Mouse (Mus musculus) cerebellum, adult 9-11 months (tissue): ENCODE measurements around the gene Gm5431.
A peak's percentile ranks its signal among the peaks of the same experiment; 100 is the strongest.
"Not testable (repeated sequence)": the region's sequence is repeated elsewhere in the genome, so short reads cannot be mapped to it uniquely, and the experiment has no call there.

Experiments
- DNase-seq: peaks from one replicate; pipeline ENCODE4 v3.0.0; 2022

Gm5431 gene

DNA sequence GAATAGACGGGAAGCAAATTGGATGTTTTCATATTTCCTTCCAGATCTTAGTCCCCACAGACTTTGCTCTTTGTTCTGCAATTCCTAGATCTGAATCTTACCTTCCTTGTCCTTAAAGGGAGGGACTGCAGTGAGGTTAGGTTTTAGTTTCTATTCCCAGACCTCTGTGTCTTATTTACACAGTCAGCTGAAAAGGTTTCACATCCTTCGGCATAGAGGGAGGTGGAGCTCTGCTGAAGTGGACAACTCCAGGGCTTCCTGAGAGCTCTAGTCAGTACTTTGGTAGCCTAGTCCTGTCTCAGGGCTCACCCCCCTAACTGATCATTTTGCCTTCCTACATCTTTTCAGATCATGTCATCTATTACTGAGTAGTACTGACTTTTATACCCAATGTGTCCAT lies at the start of gene Gm5431:
Gene Gm5431, minus strand, starts transcription at position 194 of the 400 bp plus-strand sequence.
- DNase-seq = no peak

DNA sequence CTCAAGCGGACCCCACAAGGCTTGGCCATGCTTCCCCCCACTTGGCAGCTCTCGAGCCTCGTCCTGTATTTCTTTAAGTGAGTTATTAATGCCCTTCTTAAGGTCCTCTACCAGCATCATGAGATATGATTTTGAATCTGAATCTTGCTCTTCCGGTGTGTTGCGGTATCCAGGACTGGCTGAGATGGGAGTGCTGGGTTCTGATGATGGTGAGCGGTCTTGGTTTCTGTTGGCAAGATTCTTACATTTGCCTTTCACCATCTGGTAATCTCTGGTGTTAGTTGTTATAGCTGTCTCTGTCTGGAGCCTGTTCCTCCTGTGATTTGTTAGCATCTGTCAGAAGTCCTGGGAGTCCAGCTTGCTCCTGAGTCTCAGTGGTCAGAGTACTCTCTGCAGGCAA lies 44.1 kb upstream of the Gm5431 start, which contains the start of gene Psme2b:
Gene Psme2b, minus strand, starts transcription at position 101 of the 400 bp plus-strand sequence.
- not testable (repeated sequence) for DNase-seq

DNA sequence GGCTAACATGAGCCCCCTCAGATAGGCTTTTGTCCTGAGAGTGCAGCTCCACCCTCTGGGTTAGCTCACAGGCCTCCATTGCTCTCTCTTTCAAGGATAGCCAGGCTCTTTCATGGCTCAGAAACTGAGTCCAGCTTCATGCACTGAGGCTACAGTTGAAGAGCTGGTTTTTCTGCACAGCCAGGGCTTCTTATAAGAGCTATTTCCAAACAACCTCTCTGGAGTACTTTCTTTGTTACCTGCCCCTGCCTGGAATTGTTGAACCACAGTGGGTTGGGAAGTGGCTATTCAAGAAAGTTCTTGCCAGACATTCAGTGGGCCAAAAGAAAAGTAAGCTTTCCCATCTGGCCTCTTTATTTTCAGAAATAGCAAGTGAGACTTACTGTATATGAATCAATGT lies 37.3 kb upstream of the Gm5431 start:
- not testable (repeated sequence) for DNase-seq

DNA sequence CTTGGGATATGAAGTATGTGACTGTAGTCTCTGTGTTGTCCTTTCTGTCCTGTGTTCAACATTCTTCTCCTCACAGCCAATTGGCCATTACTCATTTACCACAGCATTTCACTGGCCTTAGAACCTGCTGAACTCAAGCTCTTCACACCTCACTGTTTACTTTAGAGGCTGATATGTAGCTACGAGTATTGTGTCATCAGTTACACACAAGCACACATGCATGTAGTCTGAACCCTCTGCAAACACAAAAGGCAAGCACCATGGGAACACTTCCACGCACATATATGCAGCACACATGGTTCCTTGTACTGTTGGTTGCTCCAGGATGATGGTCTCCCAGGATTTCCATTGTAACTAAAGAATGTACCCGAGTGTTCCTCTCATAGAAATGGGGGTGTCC lies 33.3 kb upstream of the Gm5431 start:
- DNase-seq = not testable (repeated sequence)

DNA sequence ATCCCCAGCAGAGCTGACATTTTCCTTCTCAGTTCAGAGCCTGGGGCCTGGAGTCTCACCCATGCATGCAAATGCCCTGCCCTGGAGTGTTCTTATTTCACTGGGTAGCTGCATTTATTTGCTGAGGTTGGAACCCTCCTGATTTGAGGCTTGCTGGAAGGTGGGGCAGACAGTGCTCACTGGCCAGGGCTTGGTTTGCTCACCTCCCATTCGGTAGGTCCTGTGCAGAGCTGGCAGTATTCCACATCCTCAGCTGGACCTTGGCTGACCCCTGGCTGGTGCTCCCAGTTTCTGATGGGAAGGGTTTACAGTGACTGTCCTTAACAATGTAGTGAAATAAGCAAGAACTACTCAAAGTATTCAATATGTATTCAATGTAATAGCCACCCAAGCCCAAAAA lies 31.9 kb upstream of the Gm5431 start:
- not testable (repeated sequence) for DNase-seq

DNA sequence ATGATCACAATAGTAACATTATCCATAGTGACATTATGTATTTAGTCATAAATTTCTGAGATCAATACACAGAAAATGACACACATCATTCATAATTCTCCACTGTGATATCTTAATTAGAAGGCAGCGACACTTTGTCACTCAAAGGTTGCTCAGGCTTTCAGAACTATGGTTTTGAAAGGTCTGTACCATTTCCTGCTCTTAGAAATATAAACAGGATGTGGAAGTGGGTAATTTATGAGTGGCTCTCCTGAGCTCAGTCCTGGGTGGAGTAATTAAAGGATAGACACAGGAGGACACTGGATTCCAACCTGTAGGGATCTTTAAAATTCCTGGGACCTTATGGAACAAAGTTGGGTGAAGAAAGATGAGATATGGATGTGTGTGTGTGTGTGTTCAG lies 31.4 kb upstream of the Gm5431 start:
- DNase-seq = not testable (repeated sequence)

DNA sequence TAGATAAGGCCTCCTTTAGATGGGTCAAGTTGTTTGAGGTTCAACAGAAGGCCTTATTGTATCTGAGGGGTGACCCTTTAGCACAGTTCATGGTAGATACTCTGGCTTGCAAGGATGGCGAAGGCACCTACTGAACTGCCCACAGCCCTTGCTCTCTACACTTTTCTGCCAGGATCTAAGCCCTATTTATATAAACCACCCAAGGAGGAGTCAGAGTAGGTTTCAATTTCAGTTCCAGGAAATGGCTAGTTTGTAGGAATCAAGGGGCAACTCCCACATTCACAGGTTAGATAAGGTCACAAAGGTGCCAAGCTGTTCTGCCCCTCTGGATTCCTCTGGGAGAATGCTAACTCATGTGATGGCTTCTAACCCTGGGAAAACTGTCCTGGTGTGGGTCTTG lies 26.1 kb upstream of the Gm5431 start:
- not testable (repeated sequence) for DNase-seq

DNA sequence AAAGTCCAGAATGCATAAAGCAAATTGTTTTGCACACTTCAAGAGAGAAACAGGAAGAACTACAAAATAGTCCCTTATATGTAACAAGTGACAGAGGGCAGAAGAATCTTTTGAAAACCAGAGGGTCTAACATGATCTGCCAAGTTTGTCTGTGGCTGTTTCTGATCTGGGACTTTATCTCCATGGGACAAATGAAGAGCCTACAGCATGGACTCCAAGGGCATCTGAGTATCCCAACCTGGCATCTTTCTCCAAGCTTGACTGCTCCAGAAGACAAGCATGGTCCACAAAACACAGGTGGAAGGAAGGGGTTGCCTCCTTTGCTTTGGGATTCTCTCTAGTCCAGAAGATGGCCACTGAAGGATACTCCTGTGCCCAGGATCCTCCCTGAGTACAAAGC lies 24.4 kb upstream of the Gm5431 start:
- DNase-seq = not testable (repeated sequence)

DNA sequence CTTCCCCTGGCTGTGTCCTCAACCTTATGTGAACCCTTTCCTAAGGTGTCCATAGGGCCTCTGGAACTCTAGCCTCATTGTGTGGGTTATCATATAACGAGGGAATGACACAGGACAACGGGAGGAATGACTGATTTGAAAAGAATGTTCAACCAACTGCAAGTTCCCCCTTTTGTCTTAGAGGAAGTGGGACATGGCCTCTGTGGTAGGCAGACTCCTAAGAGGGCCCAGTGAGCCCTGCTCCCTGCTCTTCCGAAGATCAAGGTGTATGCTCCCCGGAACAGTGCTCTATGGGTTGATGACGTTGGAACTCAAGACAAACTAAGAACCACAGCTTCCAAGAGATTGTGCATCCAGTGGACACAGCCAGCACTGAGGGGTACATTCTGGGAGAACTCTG lies 21.8 kb upstream of the Gm5431 start:
- not testable (repeated sequence) for DNase-seq

DNA sequence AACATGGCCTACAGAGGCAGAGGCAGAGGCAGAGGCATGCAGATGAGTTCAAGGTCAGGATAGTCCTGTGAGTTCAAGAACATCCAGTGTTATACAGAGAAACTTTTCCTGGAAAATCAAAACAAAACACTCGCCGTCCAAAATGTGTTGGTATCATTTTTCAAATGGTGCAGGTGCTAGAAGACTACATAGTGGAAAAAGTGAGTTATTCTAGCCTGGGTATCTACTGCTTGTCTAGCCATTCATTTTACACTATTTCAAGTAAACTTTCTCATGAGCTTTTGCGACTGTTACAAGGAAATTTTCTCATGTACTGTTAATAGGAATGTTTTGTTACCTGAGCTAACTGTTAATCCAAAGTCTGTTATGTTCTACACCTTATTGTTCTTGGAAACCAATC lies 16.4 kb upstream of the Gm5431 start:
- no peak for DNase-seq

DNA sequence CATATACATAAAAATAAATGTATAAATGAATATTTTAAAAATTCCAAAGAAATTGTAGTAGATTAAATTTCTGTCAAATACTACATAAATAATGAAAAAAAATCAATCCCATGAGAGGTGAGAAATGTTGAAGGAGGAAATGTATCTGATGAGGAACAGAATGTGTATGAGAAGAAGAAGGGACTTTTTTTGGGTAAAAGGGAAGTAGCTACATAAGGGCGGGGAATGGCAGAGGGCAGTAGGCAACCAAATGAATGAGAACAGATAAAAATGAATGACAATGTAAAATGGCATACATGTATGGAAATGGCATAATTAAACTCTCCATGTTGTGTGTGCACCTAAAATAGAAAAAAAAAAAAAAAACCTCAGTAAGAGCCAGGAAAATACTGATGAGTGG lies 11.6 kb upstream of the Gm5431 start:
- no peak for DNase-seq

DNA sequence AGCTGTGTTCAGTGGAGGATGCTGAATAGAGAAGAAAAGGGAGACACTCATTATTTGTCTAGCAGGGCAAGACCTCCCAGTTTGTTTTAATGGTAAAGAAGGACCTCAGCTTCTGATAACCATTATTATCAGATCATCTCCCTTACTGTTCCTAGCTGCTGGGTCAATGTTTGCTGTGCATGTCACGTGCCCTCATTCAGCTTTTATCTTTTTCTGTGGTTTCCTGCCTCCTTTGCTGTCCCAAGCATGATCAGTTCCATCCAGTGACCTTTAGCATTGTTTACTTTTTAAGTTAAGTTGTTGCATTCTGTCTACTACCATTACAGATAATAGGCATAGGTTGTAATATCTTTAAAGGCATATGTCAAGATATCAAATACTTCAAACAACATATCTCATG lies 6.4 kb upstream of the Gm5431 start:
- DNase-seq = no peak

DNA sequence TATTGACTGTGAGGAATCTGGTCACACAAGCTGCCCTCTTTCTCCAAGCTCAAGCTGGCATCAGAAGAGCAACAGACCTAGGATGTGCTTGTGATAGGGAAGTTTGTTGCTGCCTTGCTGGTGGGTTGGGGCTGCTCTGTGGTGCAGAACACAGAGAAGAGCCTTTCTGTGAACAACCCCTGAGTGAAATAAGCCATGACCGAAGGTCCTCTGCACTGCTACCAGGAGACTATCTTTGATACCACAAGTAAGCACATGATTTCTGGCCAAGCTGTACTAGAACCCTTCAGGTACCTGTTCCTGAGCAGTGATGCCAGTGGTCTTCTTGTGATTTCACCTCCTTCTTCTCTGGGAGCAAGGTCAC lies 465 bp downstream of the Gm5431 start:
- DNase-seq = not testable (repeated sequence)

DNA sequence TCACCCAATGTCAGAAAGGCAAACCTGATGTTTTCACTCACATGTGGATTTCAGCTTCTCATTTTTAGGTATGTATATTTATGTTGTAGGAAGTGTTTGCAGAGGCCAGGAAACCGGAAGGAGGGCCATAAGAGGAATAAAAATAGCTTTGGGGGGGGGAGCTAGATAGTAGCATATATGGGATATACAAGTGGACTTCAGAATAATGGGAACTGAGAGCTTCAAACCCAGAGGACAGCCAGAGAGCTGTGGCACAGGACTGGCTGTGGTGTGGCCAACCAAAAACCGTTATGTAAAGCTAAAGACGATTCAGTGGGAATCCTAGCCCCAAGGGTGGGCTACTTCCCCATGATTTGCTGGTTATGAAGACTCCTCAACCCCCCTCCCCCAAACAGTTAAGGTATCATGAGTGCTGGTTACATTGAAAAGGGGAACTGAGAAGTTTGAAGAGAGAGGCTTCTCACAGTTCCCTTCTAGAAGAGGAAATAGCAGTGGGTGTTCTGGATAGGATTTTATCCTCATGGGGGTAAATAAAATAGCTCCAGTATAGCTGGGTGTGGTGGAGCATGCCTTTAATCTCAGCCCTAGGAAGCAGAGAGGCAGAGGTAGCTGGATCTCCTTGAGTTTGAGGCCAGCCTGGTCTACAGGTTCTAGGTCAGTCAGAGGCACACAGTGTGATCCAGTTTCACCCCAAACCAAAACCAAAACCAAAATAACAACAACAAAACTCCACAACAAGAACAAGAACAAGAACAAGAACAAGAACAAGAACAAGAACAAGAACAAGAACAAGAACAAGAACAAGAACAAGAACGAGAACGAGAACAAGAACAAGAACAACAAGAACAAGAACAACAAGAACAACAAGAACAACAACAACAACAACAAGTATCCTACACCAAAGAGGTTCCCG lies 1.1 kb downstream of the Gm5431 start:
- DNase-seq = not testable (repeated sequence)

DNA sequence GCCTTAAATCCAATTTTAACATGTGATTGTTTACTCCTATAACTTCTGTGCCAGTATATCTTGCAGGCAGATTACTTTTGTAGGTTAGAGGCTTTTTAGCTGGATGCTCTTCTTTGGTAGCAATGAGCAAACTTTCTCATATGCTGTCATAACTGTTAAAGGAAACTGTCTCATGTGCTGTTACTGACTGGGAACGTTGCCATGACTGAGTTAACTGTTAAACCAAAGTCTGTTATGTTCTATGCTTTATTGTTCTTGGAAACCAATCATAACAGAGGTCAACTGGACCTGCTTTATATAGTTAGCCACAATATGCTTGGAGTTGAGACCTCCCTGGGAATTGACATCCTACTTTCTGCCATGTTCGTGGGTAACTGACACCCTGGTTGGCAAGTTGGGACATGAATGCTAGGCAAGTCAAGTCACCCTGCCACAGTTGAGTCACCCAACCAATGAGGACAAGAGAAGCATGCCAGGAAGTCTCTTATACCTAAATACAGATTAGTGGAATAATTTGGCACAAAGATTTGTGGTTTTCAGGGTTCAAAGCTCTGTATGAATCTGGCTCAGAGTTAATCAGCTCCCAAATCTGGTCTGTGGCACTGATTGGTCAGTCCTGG lies 3.1 kb downstream of the Gm5431 start:
- no peak for DNase-seq

DNA sequence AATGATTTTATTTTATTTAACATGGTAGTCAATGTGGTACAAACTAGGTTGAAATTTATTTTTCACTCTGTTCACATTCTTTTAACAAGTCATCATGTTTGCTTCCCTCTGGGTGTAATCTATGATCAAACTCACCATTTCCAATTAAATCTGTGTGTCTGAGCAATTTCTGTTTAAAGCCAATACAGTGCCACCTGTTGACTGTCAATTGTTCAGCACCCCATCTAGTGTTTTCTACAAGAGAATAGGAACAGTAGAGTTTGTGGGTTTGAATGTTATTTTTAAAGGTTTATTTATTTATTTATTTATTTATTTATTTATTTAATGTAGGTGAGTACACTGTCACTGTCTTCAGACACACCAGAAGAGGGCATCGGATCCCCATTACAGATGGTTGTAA lies 25.3 kb downstream of the Gm5431 start:
- no peak for DNase-seq

DNA sequence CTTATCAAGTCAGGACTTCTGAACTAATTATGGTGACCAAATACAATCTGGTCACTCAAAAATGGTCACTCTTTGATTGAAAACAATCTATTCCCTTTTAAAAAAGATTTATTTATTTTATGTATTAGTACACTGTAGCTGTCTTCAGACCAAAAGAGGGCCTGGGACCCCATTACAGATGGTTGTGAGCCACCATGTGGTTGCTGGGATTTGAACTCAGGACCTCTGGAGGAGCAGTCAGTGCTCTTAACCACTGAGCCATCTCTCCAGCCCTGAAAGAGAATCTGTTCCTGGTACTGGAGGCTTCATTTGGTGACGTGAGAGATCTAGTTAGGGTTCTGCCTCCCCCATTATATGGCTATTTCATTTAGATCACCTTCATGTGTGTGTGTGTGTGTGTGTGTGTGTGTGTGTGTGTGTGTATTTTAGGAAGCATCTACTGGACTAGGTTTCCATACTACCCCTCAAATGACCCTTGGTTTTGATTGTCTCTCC lies 26.6 kb downstream of the Gm5431 start:
- not testable (repeated sequence) for DNase-seq

DNA sequence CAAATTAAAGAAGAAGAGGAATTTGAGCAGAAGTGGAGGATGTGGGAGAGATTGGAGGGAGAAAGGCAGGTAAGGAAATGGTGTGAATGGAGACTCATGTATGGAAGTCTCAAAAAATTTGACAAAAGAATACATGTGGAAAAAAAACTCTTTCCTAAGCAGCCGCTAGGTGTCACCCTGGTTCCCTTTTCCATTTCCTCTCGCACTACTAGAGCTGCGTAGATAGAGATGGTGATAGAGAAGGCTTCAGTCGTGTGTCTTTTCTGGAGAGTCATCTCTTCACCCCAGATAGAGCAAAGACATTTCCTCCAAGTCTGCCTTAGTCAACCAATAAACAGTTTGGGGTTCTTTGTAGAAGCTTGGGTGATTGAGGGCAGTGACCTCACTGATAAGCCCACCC lies 27.5 kb downstream of the Gm5431 start:
- DNase-seq = peak; percentile 49

DNA sequence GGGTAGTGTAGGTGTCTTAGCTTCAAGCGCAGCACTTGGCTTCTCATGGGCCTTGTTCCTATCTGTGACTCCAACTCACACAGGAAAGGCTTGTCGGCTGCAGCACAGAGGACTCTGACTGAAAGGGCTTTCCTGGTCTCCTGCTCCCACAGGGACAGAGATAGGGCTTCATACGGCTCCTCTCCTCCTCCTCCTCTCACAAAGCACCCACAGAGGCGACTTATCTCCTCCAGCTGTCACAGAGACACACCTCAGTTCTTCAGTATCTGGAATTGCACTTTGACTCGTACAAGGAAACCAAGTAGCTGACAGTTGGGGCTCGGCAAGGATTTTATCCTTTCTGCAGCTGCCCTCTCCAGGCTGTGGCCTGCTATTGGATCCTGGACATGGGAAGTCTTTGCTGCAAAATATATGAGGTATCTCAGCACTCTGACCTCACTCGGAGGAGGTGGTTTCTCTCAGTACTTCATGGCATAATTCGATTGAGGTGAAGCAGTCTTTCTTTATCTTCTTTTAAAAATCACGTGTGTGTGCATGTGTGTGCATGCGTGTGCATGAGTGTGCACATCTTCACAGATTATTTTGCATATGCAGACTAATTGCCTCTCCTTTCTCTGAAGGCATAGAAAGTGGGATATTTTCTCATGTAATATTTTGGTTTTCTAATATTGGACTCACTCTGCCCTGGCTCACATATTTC lies 28.3 kb downstream of the Gm5431 start:
- DNase-seq = no peak

DNA sequence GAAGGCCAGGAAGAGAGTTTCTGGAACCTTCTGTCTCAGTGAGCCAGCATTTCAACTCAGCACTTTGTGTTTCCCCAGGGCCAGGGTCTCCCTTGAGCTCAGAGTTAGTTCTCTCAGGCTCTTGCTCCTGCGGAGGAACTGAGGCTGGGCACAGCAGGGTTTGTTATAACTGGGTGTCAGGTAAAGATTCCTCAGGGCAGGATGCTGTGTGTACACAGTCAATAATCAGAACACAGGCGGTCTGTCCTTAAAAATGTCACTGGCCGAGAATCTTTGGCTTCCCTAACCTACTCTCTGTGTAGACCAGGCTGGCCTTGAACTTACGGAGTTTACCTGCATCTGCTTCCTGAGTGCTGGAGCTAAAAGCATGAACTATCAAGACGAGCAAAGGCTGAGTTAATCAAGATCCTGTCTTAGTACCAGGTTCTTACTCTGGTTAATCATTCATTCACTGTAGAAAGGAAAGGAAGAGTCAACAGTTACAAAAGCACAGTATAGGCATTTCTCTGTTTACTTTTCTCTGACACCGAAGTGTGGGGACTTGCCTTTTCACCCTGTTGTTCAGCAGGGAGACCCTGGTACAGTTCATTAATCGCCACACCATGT lies 29.2 kb downstream of the Gm5431 start:
- DNase-seq = no peak

DNA sequence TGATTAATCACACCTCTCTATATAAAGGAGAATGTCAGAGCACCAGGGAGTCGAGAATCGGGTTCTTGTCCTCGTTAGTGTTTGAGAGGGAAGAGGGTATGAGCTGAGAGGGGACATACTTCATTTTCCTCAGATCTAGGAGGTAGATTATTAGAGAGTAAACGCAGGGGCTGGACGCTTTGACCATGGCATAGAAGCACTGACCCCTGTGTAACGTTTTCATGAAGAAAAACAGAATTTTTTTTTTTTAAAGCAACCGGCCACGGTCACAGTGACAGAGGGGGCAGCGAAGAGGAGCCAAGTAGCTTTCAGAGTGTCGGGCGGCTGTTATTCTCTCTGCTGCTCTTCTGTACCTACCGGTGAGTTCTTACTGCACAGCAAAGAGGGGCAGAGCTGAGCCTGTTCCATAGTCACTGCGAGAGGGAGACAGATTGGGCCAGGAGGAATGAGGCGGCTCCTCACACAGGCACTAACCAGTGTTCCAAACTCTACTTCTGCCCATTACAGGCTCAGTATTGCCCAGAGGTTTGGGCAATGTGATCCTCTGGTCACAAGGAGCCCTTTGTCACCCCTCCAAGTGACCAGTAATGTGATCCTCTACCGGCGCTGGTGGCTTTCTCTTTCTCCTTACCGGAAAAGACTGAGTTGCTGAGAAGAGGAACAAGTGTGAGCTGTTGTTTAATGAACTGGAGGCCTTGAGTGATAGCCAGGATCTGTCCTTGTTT lies 30.0 kb downstream of the Gm5431 start:
- DNase-seq = peak; percentile 34

DNA sequence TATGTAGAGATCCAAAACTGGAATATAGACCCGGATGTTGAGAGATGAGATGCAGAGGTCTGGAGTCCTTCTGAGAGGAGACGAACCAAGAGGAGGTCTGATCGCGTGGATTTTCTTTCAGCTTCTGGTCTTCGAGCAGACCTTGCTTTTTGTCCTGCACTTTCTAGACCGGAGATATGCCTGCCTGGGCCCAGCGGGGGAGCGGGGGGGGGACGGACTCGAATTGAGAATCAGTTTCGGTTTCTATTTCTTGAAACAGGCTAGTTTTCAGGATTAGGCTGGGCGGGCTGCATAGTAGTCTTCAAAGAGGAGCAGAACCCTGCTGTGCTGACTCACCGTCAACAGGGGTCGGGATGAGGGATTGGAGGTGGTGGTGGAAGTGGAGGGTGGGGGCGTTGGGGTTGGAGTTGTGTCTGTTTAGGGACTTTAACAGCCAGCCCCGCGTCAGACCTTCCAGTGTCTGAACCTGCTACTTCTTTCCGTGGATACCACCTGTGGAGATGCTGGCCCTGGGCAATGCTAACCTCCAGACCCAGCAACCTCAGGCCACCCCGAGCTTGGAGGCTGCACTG lies 30.7 kb downstream of the Gm5431 start, which contains the start of gene Irgm1:
Gene Irgm1, minus strand, starts transcription at position 483 of the 572 bp plus-strand sequence.
- peak; percentile 41 for DNase-seq
